Mouse (Mus musculus) limb, embryonic 15.5 days (tissue): ENCODE measurements at regions not wholly inside any gene's neighbourhood (a gene's known extent, or its start where the extent isn't known, plus 50 kb on each side); places are given as distances from the start of the nearest gene placed in this dataset.

Experiments used
- ATAC-seq: fragments of 200-750 bp; cut with Nextera tagmentation; 2 replicates; pipeline ENCODE4 v1.8.0; 2017; ENCODE audit warnings: low read depth, moderate TSS enrichment; ENCODE audit not compliant: insufficient number of reproducible peaks, low FRiP score, low TSS enrichment
- H3K27ac ChIP-seq: fragments of 300-500 bp; sonication (generic); 2 replicates; pipeline ENCODE4 v1.5.1; 2015; ENCODE audit warnings: moderate library complexity, mild to moderate bottlenecking, inconsistent platforms
- H3K27me3 ChIP-seq: fragments of 300-500 bp; sonication (generic); 2 replicates; pipeline ENCODE4 v1.6.1; 2015; ENCODE audit warnings: inconsistent platforms
- H3K36me3 ChIP-seq: fragments of 300-500 bp; sonication (generic); 2 replicates; pipeline ENCODE4 v1.6.1; 2015; ENCODE audit warnings: inconsistent platforms
- H3K4me1 ChIP-seq: fragments of 300-500 bp; sonication (generic); 2 replicates; pipeline ENCODE4 v1.6.1; 2015; ENCODE audit warnings: inconsistent platforms
- H3K4me2 ChIP-seq: fragments of 300-500 bp; sonication (generic); 2 replicates; pipeline ENCODE4 v1.6.1; 2015; ENCODE audit warnings: mild to moderate bottlenecking, inconsistent platforms
- H3K4me3 ChIP-seq: fragments of 300-500 bp; sonication (generic); 2 replicates; pipeline ENCODE4 v1.5.1; 2015; ENCODE audit warnings: mild to moderate bottlenecking, inconsistent platforms
- H3K9ac ChIP-seq: fragments of 300-500 bp; sonication (generic); 2 replicates; pipeline ENCODE4 v1.6.1; 2015; ENCODE audit warnings: inconsistent platforms
- H3K9me3 ChIP-seq: fragments of 300-500 bp; sonication (generic); 2 replicates; pipeline ENCODE4 v1.6.1; 2016; ENCODE audit warnings: inconsistent platforms
- WGBS: fragments of 180-500 bp; shearing (Covaris S2); methylation state at CpG from one replicate; pipeline ENCODE4 v1.1.7; 2015; 5-methylcytosine and 5-hydroxymethylcytosine counted together

GRCm38 (mm10) chr2:117906509-117906908 lies 205.2 kb upstream of the Thbs1 start:
- H3K9ac ChIP-seq: no peak overlapping the region
- no peak for ATAC-seq
- no peak overlapping the region for H3K4me2 ChIP-seq
- H3K4me3 ChIP-seq: no peak overlapping the region
- H3K27ac ChIP-seq: no peak overlapping the region
- H3K9me3 ChIP-seq: no peaks in the 10 kb centered on the region
- WGBS: 86% methylated on average over 2 of the region's 2 CpGs
- no peaks in the 10 kb centered on the region for H3K36me3 ChIP-seq
- no peaks in the 10 kb centered on the region for H3K27me3 ChIP-seq
- peaks cover 8% of the 10 kb centered on the region; the same call in 1 of the 2 replicates for H3K4me1 ChIP-seq

- no peaks in the 10 kb centered on the region for H3K4me1 ChIP-seq
- H3K9ac ChIP-seq: no peak overlapping the region
- no peak overlapping the region for H3K4me2 ChIP-seq
- WGBS: 72% methylated on average over 1 of the region's 1 CpGs
- H3K4me3 ChIP-seq: no peak overlapping the region
- no peaks in the 10 kb centered on the region for H3K9me3 ChIP-seq
- H3K36me3 ChIP-seq: no peaks in the 10 kb centered on the region
- ATAC-seq: no peak
- H3K27ac ChIP-seq: no peak overlapping the region
- no peaks in the 10 kb centered on the region for H3K27me3 ChIP-seq
These were observed 200.9 kb upstream of the Thbs1 start for GRCm38 (mm10) chr2:117910781-117911180.

- H3K4me2 ChIP-seq: no peak overlapping the region
- ATAC-seq: no peak
- H3K27ac ChIP-seq: no peak overlapping the region
- no peaks in the 10 kb centered on the region for H3K27me3 ChIP-seq
- no peaks in the 10 kb centered on the region for H3K36me3 ChIP-seq
- H3K9me3 ChIP-seq: no peaks in the 10 kb centered on the region
- H3K4me3 ChIP-seq: no peak overlapping the region
- no peaks in the 10 kb centered on the region for H3K4me1 ChIP-seq
- no peak overlapping the region for H3K9ac ChIP-seq
- 61% methylated on average over 2 of the region's 2 CpGs for WGBS
These were observed 199.0 kb upstream of the Thbs1 start for GRCm38 (mm10) chr2:117912722-117913121.

GRCm38 (mm10) chr2:117913846-117914245 lies 197.8 kb upstream of the Thbs1 start:
- H3K9me3 ChIP-seq: no peaks in the 10 kb centered on the region
- H3K27me3 ChIP-seq: no peaks in the 10 kb centered on the region
- no peak for ATAC-seq
- H3K9ac ChIP-seq: no peak overlapping the region
- no peaks in the 10 kb centered on the region for H3K4me1 ChIP-seq
- H3K4me2 ChIP-seq: no peak overlapping the region
- H3K4me3 ChIP-seq: no peak overlapping the region
- 93% methylated on average over 4 of the region's 4 CpGs for WGBS
- no peaks in the 10 kb centered on the region for H3K36me3 ChIP-seq
- no peak overlapping the region for H3K27ac ChIP-seq

GRCm38 (mm10) chr2:117915821-117916220 lies 195.9 kb upstream of the Thbs1 start:
- ATAC-seq: no peak
- 91% methylated on average over 2 of the region's 2 CpGs for WGBS
- Histone ChIP-seq H3K9me3 (no peaks in the 10 kb centered on the region), H3K9ac (no peak overlapping the region), H3K36me3 (no peaks in the 10 kb centered on the region), H3K4me3 (no peak overlapping the region), H3K27ac (no peak overlapping the region), H3K4me2 (no peak overlapping the region), H3K27me3 (no peaks in the 10 kb centered on the region), H3K4me1 (no peaks in the 10 kb centered on the region)

GRCm38 (mm10) chr2:117917181-117917580 lies 194.5 kb upstream of the Thbs1 start:
- Histone ChIP-seq H3K9ac (no peak overlapping the region), H3K27ac (no peak overlapping the region), H3K4me1 (no peaks in the 10 kb centered on the region), H3K4me2 (no peak overlapping the region), H3K36me3 (no peaks in the 10 kb centered on the region), H3K9me3 (no peaks in the 10 kb centered on the region), H3K4me3 (no peak overlapping the region), H3K27me3 (no peaks in the 10 kb centered on the region)
- no peak for ATAC-seq
- WGBS: 73% methylated on average over 3 of the region's 3 CpGs

- no peak overlapping the region for H3K27ac ChIP-seq
- no peak overlapping the region for H3K9ac ChIP-seq
- no peak overlapping the region for H3K4me2 ChIP-seq
- H3K4me3 ChIP-seq: no peak overlapping the region
- WGBS: 39% methylated on average over 5 of the region's 5 CpGs
- H3K4me1 ChIP-seq: peaks cover 9% of the 10 kb centered on the region; the same call in 1 of the 2 replicates
- no peaks in the 10 kb centered on the region for H3K27me3 ChIP-seq
- no peaks in the 10 kb centered on the region for H3K9me3 ChIP-seq
- no peak for ATAC-seq
- no peaks in the 10 kb centered on the region for H3K36me3 ChIP-seq
These were observed 186.8 kb upstream of the Thbs1 start for GRCm38 (mm10) chr2:117924877-117925276.

- H3K4me1 ChIP-seq: peaks cover 9% of the 10 kb centered on the region; the same call in 1 of the 2 replicates
- no peaks in the 10 kb centered on the region for H3K36me3 ChIP-seq
- no peak overlapping the region for H3K9ac ChIP-seq
- WGBS: 79% methylated on average over 5 of the region's 5 CpGs
- no peaks in the 10 kb centered on the region for H3K27me3 ChIP-seq
- no peak for ATAC-seq
- H3K4me2 ChIP-seq: no peak overlapping the region
- H3K4me3 ChIP-seq: no peak overlapping the region
- no peak overlapping the region for H3K27ac ChIP-seq
- H3K9me3 ChIP-seq: no peaks in the 10 kb centered on the region
These were observed 186.3 kb upstream of the Thbs1 start for GRCm38 (mm10) chr2:117925412-117925811.

GRCm38 (mm10) chr2:117928062-117928461 lies 183.6 kb upstream of the Thbs1 start:
- H3K27me3 ChIP-seq: no peaks in the 10 kb centered on the region
- H3K4me2 ChIP-seq: no peak overlapping the region
- 44% methylated on average over 6 of the region's 6 CpGs for WGBS
- H3K36me3 ChIP-seq: no peaks in the 10 kb centered on the region
- H3K4me1 ChIP-seq: peaks cover 9% of the 10 kb centered on the region; the same call in 1 of the 2 replicates
- H3K9ac ChIP-seq: no peak overlapping the region
- no peak overlapping the region for H3K4me3 ChIP-seq
- H3K27ac ChIP-seq: no peak overlapping the region
- H3K9me3 ChIP-seq: no peaks in the 10 kb centered on the region
- ATAC-seq: no peak

GRCm38 (mm10) chr2:117929586-117929985 lies 182.1 kb upstream of the Thbs1 start:
- WGBS: 51% methylated on average over 1 of the region's 1 CpGs
- Histone ChIP-seq H3K4me2 (no peak overlapping the region), H3K4me1 (peaks cover 9% of the 10 kb centered on the region; the same call in 1 of the 2 replicates), H3K27me3 (no peaks in the 10 kb centered on the region), H3K9ac (no peak overlapping the region), H3K36me3 (no peaks in the 10 kb centered on the region), H3K4me3 (no peak overlapping the region), H3K9me3 (no peaks in the 10 kb centered on the region), H3K27ac (no peak overlapping the region)
- no peak for ATAC-seq

GRCm38 (mm10) chr2:117930895-117931537 lies 180.7 kb upstream of the Thbs1 start:
- Histone ChIP-seq H3K4me1 (peaks cover 9% of the 10 kb centered on the region; the same call in 1 of the 2 replicates), H3K36me3 (no peaks in the 10 kb centered on the region), H3K4me2 (no peak overlapping the region), H3K9ac (no peak overlapping the region), H3K27ac (no peak overlapping the region), H3K27me3 (no peaks in the 10 kb centered on the region), H3K4me3 (no peak overlapping the region), H3K9me3 (no peaks in the 10 kb centered on the region)
- WGBS: 81% methylated on average over 3 of the region's 3 CpGs
- no peak for ATAC-seq

GRCm38 (mm10) chr2:117936590-117936989 lies 175.1 kb upstream of the Thbs1 start:
- Histone ChIP-seq H3K27ac (no peak overlapping the region; the same call in 1 of the 2 replicates), H3K9me3 (no peaks in the 10 kb centered on the region), H3K4me2 (no peak overlapping the region), H3K4me3 (no peak overlapping the region), H3K27me3 (no peaks in the 10 kb centered on the region), H3K36me3 (no peaks in the 10 kb centered on the region), H3K4me1 (peaks cover 11% of the 10 kb centered on the region), H3K9ac (no peak overlapping the region)
- ATAC-seq: no peak
- WGBS: 62% methylated on average over 6 of the region's 6 CpGs
